Mouse (Mus musculus) CH12.LX (cell line): Measurements from ENCODE around the gene Sh2b1.

ENCODE experiments used
- CTCF ChIP-seq, 2 experiments: IDR thresholded peaks in 1 of 2; conservative IDR thresholded peaks in 1 of 2; 2 replicates each; pipeline ENCODE4 v1.5.1; 2011 to 2012; ENCODE audit warnings: low read depth in 2 of 2, low read length in 2 of 2, improper control_type of control experiment in 1 of 2, inconsistent platforms in 1 of 2, mild to moderate bottlenecking in 1 of 2, moderate library complexity in 1 of 2
- EP300 ChIP-seq: IDR thresholded peaks from 2 replicates; pipeline ENCODE4 v1.6.1; 2011; ENCODE audit warnings: low read length, improper control_type of control experiment
- KAT2A ChIP-seq: IDR thresholded peaks from 2 replicates; pipeline ENCODE4 v1.6.1; 2012; ENCODE audit warnings: low read length, improper control_type of control experiment, inconsistent platforms; ENCODE audit not compliant: insufficient replicate concordance
- NRF1 ChIP-seq: IDR thresholded peaks from 2 replicates; pipeline ENCODE4 v1.6.1; 2014; ENCODE audit warnings: low read depth, mild to moderate bottlenecking, inconsistent platforms, low read length, improper control_type of control experiment, moderate library complexity
- POLR2A ChIP-seq: IDR thresholded peaks from 2 replicates; pipeline ENCODE4 v1.6.1; 2011; ENCODE audit warnings: low read depth, mild to moderate bottlenecking, improper control_type of control experiment, low read length
- POLR2AphosphoS2 ChIP-seq: IDR thresholded peaks from 2 replicates; pipeline ENCODE4 v1.6.1; 2011; ENCODE audit warnings: low read depth, low read length, improper control_type of control experiment
- RCOR1 ChIP-seq: conservative IDR thresholded peaks from 2 replicates; pipeline ENCODE4 v1.6.1; 2012; ENCODE audit warnings: low read depth, mild to moderate bottlenecking, inconsistent platforms, low read length, improper control_type of control experiment
- TBP ChIP-seq: conservative IDR thresholded peaks from 2 replicates; pipeline ENCODE4 v1.6.1; 2011; ENCODE audit warnings: low read depth, low read length, improper control_type of control experiment
- TCF12 ChIP-seq: IDR thresholded peaks from 2 replicates; pipeline ENCODE4 v1.6.1; 2014; ENCODE audit warnings: low read depth, mild to moderate bottlenecking, inconsistent platforms, low read length, improper control_type of control experiment
- USF1 ChIP-seq: IDR thresholded peaks from 2 replicates; pipeline ENCODE4 v1.6.1; 2014; ENCODE audit warnings: low read depth, mild to moderate bottlenecking, inconsistent platforms, low read length, improper control_type of control experiment
- ZKSCAN1 ChIP-seq: IDR thresholded peaks from 2 replicates; pipeline ENCODE4 v1.6.1; 2012; ENCODE audit warnings: low read depth, inconsistent platforms, low read length, improper control_type of control experiment, borderline replicate concordance
- ZNF384 ChIP-seq: IDR thresholded peaks from 2 replicates; pipeline ENCODE4 v1.6.1; 2012; ENCODE audit warnings: low read depth, low read length, improper control_type of control experiment, inconsistent platforms

GRCm38 (mm10) chr7:126474486-126474955 lies 703 bp downstream of the Sh2b1 start:
- TF ChIP-seq NRF1 (no peak), POLR2A (no peak), ZNF384 (no peak), POLR2AphosphoS2 (no peak), USF1 (no peak), RCOR1 (no peak), KAT2A (no peak), TCF12 (no peak), CTCF (conservative IDR thresholded peaks at IDR 0.05 in 1 of 2, IDR thresholded peaks at IDR 0.05 in 1 of 2; ENCODE audit: low read depth in 2 of 2, low read length in 2 of 2) (no peak), ZKSCAN1 (no peak), TBP (no peak), EP300 (no peak)
